Mouse (Mus musculus) ES-E14 (cell line): ENCODE measurements around the gene Dnlz. TPM values are rescaled to one million over a fixed set of nuclear protein-coding genes. Genes with fewer than 3 reads are reported as not detected.

ENCODE experiments used
- DNase-seq: peaks from one replicate; pipeline ENCODE4 v3.0.0-alpha.2; 2013; ENCODE audit warnings: low read depth, low spot score
- H3K27ac ChIP-seq: 2 replicates; pipeline ENCODE4 v1.5.1; 2012; ENCODE audit warnings: low read depth, mild to moderate bottlenecking, low read length, moderate library complexity, mixed read lengths; ENCODE audit not compliant: poor library complexity, insufficient read depth, severe bottlenecking
- H3K36me3 ChIP-seq: 2 replicates; pipeline ENCODE4 v1.6.1; 2012; ENCODE audit warnings: mild to moderate bottlenecking, low read length, moderate library complexity, mixed read lengths; ENCODE audit not compliant: control insufficient read depth, poor library complexity, insufficient read depth, severe bottlenecking
- H3K4me1 ChIP-seq, 2 experiments: fragments of 150-350 bp in 1 of 2; sonication (generic) in 1 of 2; 2 replicates each; pipeline ENCODE4 v1.6.1; 2012; ENCODE audit warnings: low read length in 2 of 2, mild to moderate bottlenecking in 1 of 2, mixed read lengths in 1 of 2; ENCODE audit not compliant: control insufficient read depth in 2 of 2, insufficient read depth in 2 of 2, poor library complexity in 1 of 2
- H3K4me3 ChIP-seq, 2 experiments: fragments of 150-350 bp in 1 of 2; sonication (generic) in 1 of 2; 2 replicates each; pipeline ENCODE4 v1.5.1; 2012; ENCODE audit warnings: low read length in 2 of 2, low read depth in 1 of 2, mild to moderate bottlenecking in 1 of 2, mixed read lengths in 1 of 2; ENCODE audit not compliant: insufficient read depth in 1 of 2, poor library complexity in 1 of 2, severe bottlenecking in 1 of 2
- H3K9ac ChIP-seq: 2 replicates; pipeline ENCODE4 v1.6.1; 2012; ENCODE audit warnings: low read depth, mild to moderate bottlenecking, low read length, mixed read lengths; ENCODE audit not compliant: poor library complexity, insufficient read depth, severe bottlenecking
- H3K9me3 ChIP-seq: fragments of 150-350 bp; sonication (generic); 2 replicates; pipeline ENCODE4 v1.6.1; 2012; ENCODE audit warnings: low read depth, mild to moderate bottlenecking, low read length; ENCODE audit not compliant: control insufficient read depth, insufficient read depth
- CHD2 ChIP-seq: IDR thresholded peaks from 2 replicates; pipeline ENCODE4 v1.6.1; 2014; ENCODE audit warnings: mild to moderate bottlenecking, low read depth, low read length, inconsistent platforms
- HCFC1 ChIP-seq: IDR thresholded peaks from 2 replicates; pipeline ENCODE4 v1.6.1; 2012; ENCODE audit warnings: low read length, inconsistent platforms, borderline replicate concordance; ENCODE audit not compliant: insufficient read depth
- MAFK ChIP-seq: IDR thresholded peaks from 2 replicates; pipeline ENCODE4 v1.6.1; 2014; ENCODE audit warnings: mild to moderate bottlenecking, low read depth, low read length, inconsistent platforms; ENCODE audit not compliant: insufficient read depth
- ZC3H11A ChIP-seq: IDR thresholded peaks from 2 replicates; pipeline ENCODE4 v1.6.1; 2012; ENCODE audit warnings: low read depth, mild to moderate bottlenecking, inconsistent platforms, low read length, borderline replicate concordance
- ZNF384 ChIP-seq: IDR thresholded peaks from 2 replicates; pipeline ENCODE4 v1.6.1; 2012; ENCODE audit warnings: low read depth, low read length, inconsistent platforms
- in situ Hi-C, 2 experiments: fragments of 600-800 bp; cut with MboI; formaldehyde crosslinking; loops; one replicate each; pipeline ENCODE4 v1.15.1; 2025; ENCODE audit warnings: low sequenced_read_pairs in 2 of 2, inconsistent platforms in 1 of 2; ENCODE audit not compliant: unreplicated experiment in 2 of 2
- total RNA-seq: library from RNA; depleted of rRNA; stranded (reverse); fragments of 300-350 nt; gene quantifications from 2 replicates; pipeline ENCODE4 v1.2.3, GENCODE M21; 2012

Dnlz gene
- total RNA-seq, 1 experiment = 8.0 TPM

- H3K4me1 ChIP-seq = peaks cover 5 to 17% of the 10 kb centered on the region in 2 experiments; a peak in 3 of 4 replicates
- H3K4me3 ChIP-seq = no peak overlapping the region
- no peak overlapping the region; the same call in 1 of the 2 replicates for H3K27ac ChIP-seq
- no peaks in the 10 kb centered on the region for H3K9me3 ChIP-seq
- TF ChIP-seq CHD2 = no peak
- TF ChIP-seq HCFC1 = no peak
- no peak for TF ChIP-seq MAFK
- TF ChIP-seq ZNF384 = no peak
- no peak for TF ChIP-seq ZC3H11A
- no peaks in the 10 kb centered on the region for H3K36me3 ChIP-seq
- H3K9ac ChIP-seq = no peak overlapping the region
- no peak for DNase-seq
- in situ Hi-C loops = no loop called here
These were observed 9.1 kb downstream of the Dnlz start for GRCm38 (mm10) chr2:26342609-26343490.

DNA sequence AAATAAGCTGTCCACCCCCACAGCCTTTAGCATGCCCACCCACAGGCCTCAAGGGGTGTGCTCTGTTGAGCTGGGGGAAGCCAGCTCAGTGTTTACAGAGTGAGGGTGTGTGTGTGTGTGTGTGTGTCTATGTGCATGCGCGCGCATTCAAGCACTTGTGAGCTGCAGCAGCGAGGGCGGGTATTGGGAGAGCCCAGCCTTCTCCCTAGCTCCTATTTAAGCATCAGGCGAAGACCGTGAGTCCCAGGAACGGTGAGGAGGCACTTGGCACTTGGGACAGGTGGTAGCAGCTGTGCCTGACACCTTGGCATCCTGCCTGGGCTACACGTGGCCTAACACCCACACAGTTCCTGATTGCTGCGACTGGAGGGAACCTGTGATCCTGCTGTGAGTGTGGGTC lies 9.9 kb downstream of the Dnlz start:
- in situ Hi-C loops = no loop called here
- Histone ChIP-seq H3K9ac (no peak overlapping the region), H3K4me3 (no peak overlapping the region), H3K4me1 (peaks cover 5 to 17% of the 10 kb centered on the region in 2 experiments; a peak in 3 of 4 replicates), H3K9me3 (no peaks in the 10 kb centered on the region), H3K36me3 (no peaks in the 10 kb centered on the region), H3K27ac (no peak overlapping the region)
- no peak for DNase-seq
- TF ChIP-seq ZNF384 (no peak), MAFK (no peak), HCFC1 (no peak), CHD2 (no peak), ZC3H11A (no peak)

- Histone ChIP-seq H3K36me3 (no peaks in the 10 kb centered on the region), H3K4me1 (peaks cover 5 to 17% of the 10 kb centered on the region in 2 experiments; a peak in 3 of 4 replicates), H3K4me3 (no peak overlapping the region), H3K9me3 (no peaks in the 10 kb centered on the region), H3K9ac (no peak overlapping the region), H3K27ac (no peak overlapping the region)
- TF ChIP-seq HCFC1 (no peak), ZC3H11A (no peak), ZNF384 (no peak)
- in situ Hi-C loops = no loop called here
- no peak for DNase-seq
These were observed 10.4 kb downstream of the Dnlz start for GRCm38 (mm10) chr2:26341510-26341981.

DNA sequence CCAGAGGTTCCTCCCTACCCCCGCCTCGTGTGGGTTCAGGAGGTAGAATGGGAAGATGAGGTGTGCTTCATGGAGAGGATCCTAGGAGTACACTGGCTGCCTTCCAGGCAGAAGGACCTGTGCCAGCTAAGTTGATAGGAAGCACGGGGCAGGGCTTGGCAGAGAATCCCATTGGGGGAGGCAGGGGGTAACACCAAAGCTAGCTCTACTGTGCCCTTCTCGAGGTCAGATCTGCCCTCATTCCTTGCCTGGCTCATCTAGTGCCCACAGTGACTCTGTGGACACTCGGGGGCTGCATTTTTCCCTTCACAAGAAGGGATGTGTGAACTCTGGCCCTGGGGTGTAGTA lies 12.7 kb downstream of the Dnlz start:
- in situ Hi-C loops = no loop called here
- H3K36me3 ChIP-seq = no peaks in the 10 kb centered on the region

More for the DNA sequence above, 12.7 kb downstream of the Dnlz start:
- H3K9me3 ChIP-seq = no peaks in the 10 kb centered on the region
- H3K27ac ChIP-seq = no peak overlapping the region
- H3K4me1 ChIP-seq = peaks cover 5 to 17% of the 10 kb centered on the region in 2 experiments; a peak in 3 of 4 replicates
- H3K4me3 ChIP-seq = no peak overlapping the region
- no peak for TF ChIP-seq MAFK
- TF ChIP-seq ZNF384 = no peak
- no peak for TF ChIP-seq ZC3H11A
- no peak for TF ChIP-seq HCFC1
- no peak for TF ChIP-seq CHD2
- H3K9ac ChIP-seq = no peak overlapping the region
- DNase-seq = no peak
